Mouse (Mus musculus): ENCODE data around the gene Cep131. TPM values are rescaled to one million over a fixed set of nuclear protein-coding genes. Genes with fewer than 3 reads are reported as not detected.
A peak's percentile ranks its signal among the peaks of the same experiment; 100 is the strongest.

The Cep131 gene
- polyA plus RNA-seq (2014; fragmentation: Nextera tagmentation; extraction: Ambion mirVana) = 20.4 and 23.6 TPM in 2 replicates

- H3K4me1 ChIP-seq (ENCODE audit: control insufficient read depth, insufficient read depth, low read length) = peaks cover 10% of the 10 kb centered on the region
- H3K27ac ChIP-seq (ENCODE audit: low read depth, low read length) = peak within 1 kb of the TSS; percentile 86
- H3K36me3 ChIP-seq (ENCODE audit: control insufficient read depth, insufficient read depth, low read length) = peaks cover 12% of the 10 kb centered on the region
- H3K9me3 ChIP-seq (ENCODE audit: control insufficient read depth, low read length) = no peaks in the 10 kb centered on the region
- peak within 1 kb of the TSS; percentile 95 for H3K4me2 ChIP-seq (ENCODE audit: low read depth, low read length)
- peak within 1 kb of the TSS; percentile 94 for H3K4me3 ChIP-seq (ENCODE audit: low read depth, low read length)
- H3K27me3 ChIP-seq (ENCODE audit: control insufficient read depth, insufficient read depth, low read length) = no peaks in the 10 kb centered on the region; the same call in 1 of the 2 replicates
- H3K9ac ChIP-seq (replicated peaks; ENCODE audit: low read depth, low read length) = peak within 1 kb of the TSS; percentile 95
- WGBS = 0% methylated on average over 42 of the region's 42 CpGs
- ATAC-seq (ENCODE audit: low read depth) = peak; percentile 99
These were observed at the start of gene Cep131 for GRCm38 (mm10) chr11:120086702-120087152. Cep131 (minus strand) TSS chr11:120086827.

- H3K4me3 ChIP-seq (ENCODE audit: low read depth, low read length) = no peak overlapping the region
- ATAC-seq (ENCODE audit: low read depth) = no peak
- no peak overlapping the region for H3K9ac ChIP-seq (replicated peaks; ENCODE audit: low read depth, low read length)
- no peaks in the 10 kb centered on the region for H3K27me3 ChIP-seq (ENCODE audit: control insufficient read depth, insufficient read depth, low read length)
- no peak overlapping the region for H3K27ac ChIP-seq (ENCODE audit: low read depth, low read length)
- 81% methylated on average over 8 of the region's 8 CpGs for WGBS
- H3K4me2 ChIP-seq (ENCODE audit: low read depth, low read length) = no peak overlapping the region
- peaks cover 3% of the 10 kb centered on the region; the same call in 1 of the 2 replicates for H3K4me1 ChIP-seq (ENCODE audit: control insufficient read depth, insufficient read depth, low read length)
- H3K9me3 ChIP-seq (ENCODE audit: control insufficient read depth, low read length) = no peaks in the 10 kb centered on the region
- peaks cover 6% of the 10 kb centered on the region; the same call in 1 of the 2 replicates for H3K36me3 ChIP-seq (ENCODE audit: control insufficient read depth, insufficient read depth, low read length)
These were observed 49.6 kb upstream of the Cep131 start for GRCm38 (mm10) chr11:120136195-120136594.

GRCm38 (mm10) chr11:120134847-120135530 lies 48.4 kb upstream of the Cep131 start:
- no peak overlapping the region for H3K9ac ChIP-seq (replicated peaks; ENCODE audit: low read depth, low read length)
- H3K4me2 ChIP-seq (ENCODE audit: low read depth, low read length) = no peak overlapping the region
- H3K27me3 ChIP-seq (ENCODE audit: control insufficient read depth, insufficient read depth, low read length) = no peaks in the 10 kb centered on the region
- H3K4me1 ChIP-seq (ENCODE audit: control insufficient read depth, insufficient read depth, low read length) = peaks cover 3% of the 10 kb centered on the region; the same call in 1 of the 2 replicates
- 94% methylated on average over 9 of the region's 9 CpGs for WGBS
- ATAC-seq (ENCODE audit: low read depth) = no peak
- H3K27ac ChIP-seq (ENCODE audit: low read depth, low read length) = no peak overlapping the region
- H3K9me3 ChIP-seq (ENCODE audit: control insufficient read depth, low read length) = no peaks in the 10 kb centered on the region
- H3K36me3 ChIP-seq (ENCODE audit: control insufficient read depth, insufficient read depth, low read length) = peaks cover 6% of the 10 kb centered on the region; the same call in 1 of the 2 replicates
- H3K4me3 ChIP-seq (ENCODE audit: low read depth, low read length) = no peak overlapping the region

- Histone ChIP-seq H3K4me2 (ENCODE audit: low read depth, low read length) (no peak overlapping the region), H3K9me3 (ENCODE audit: control insufficient read depth, low read length) (no peaks in the 10 kb centered on the region), H3K4me3 (ENCODE audit: low read depth, low read length) (no peak overlapping the region), H3K4me1 (ENCODE audit: control insufficient read depth, insufficient read depth, low read length) (peaks cover 3% of the 10 kb centered on the region; the same call in 1 of the 2 replicates), H3K9ac (replicated peaks; ENCODE audit: low read depth, low read length) (no peak overlapping the region), H3K36me3 (ENCODE audit: control insufficient read depth, insufficient read depth, low read length) (peaks cover 6% of the 10 kb centered on the region; the same call in 1 of the 2 replicates), H3K27ac (ENCODE audit: low read depth, low read length) (no peak overlapping the region), H3K27me3 (ENCODE audit: control insufficient read depth, insufficient read depth, low read length) (no peaks in the 10 kb centered on the region)
- WGBS = 96% methylated on average over 5 of the region's 5 CpGs
- ATAC-seq (ENCODE audit: low read depth) = no peak
These were observed 47.5 kb upstream of the Cep131 start for GRCm38 (mm10) chr11:120134148-120134547.

GRCm38 (mm10) chr11:120129281-120129680 lies 42.7 kb upstream of the Cep131 start:
- no peak for ATAC-seq (ENCODE audit: low read depth)
- Histone ChIP-seq H3K9ac (replicated peaks; ENCODE audit: low read depth, low read length) (no peak overlapping the region), H3K4me1 (ENCODE audit: control insufficient read depth, insufficient read depth, low read length) (no peaks in the 10 kb centered on the region), H3K36me3 (ENCODE audit: control insufficient read depth, insufficient read depth, low read length) (peaks cover 26% of the 10 kb centered on the region; the same call in 1 of the 2 replicates), H3K4me2 (ENCODE audit: low read depth, low read length) (no peak overlapping the region), H3K9me3 (ENCODE audit: control insufficient read depth, low read length) (no peaks in the 10 kb centered on the region), H3K27ac (ENCODE audit: low read depth, low read length) (no peak overlapping the region), H3K4me3 (ENCODE audit: low read depth, low read length) (no peak overlapping the region), H3K27me3 (ENCODE audit: control insufficient read depth, insufficient read depth, low read length) (no peaks in the 10 kb centered on the region)
- 78% methylated on average over 7 of the region's 7 CpGs for WGBS

- peaks cover 21% of the 10 kb centered on the region; the same call in 1 of the 2 replicates for H3K36me3 ChIP-seq (ENCODE audit: control insufficient read depth, insufficient read depth, low read length)
- H3K9ac ChIP-seq (replicated peaks; ENCODE audit: low read depth, low read length) = no peak overlapping the region
- ATAC-seq (ENCODE audit: low read depth) = no peak
- no peak overlapping the region for H3K27ac ChIP-seq (ENCODE audit: low read depth, low read length)
- H3K4me1 ChIP-seq (ENCODE audit: control insufficient read depth, insufficient read depth, low read length) = no peaks in the 10 kb centered on the region
- H3K27me3 ChIP-seq (ENCODE audit: control insufficient read depth, insufficient read depth, low read length) = no peaks in the 10 kb centered on the region
- H3K9me3 ChIP-seq (ENCODE audit: control insufficient read depth, low read length) = no peaks in the 10 kb centered on the region
- no peak overlapping the region for H3K4me2 ChIP-seq (ENCODE audit: low read depth, low read length)
- H3K4me3 ChIP-seq (ENCODE audit: low read depth, low read length) = no peak overlapping the region
- WGBS = 92% methylated on average over 2 of the region's 2 CpGs
These were observed 40.2 kb upstream of the Cep131 start for GRCm38 (mm10) chr11:120126845-120127244.

GRCm38 (mm10) chr11:120122126-120122525 lies 35.5 kb upstream of the Cep131 start:
- Histone ChIP-seq H3K4me1 (ENCODE audit: control insufficient read depth, insufficient read depth, low read length) (peaks cover 7% of the 10 kb centered on the region; the same call in 1 of the 2 replicates), H3K9me3 (ENCODE audit: control insufficient read depth, low read length) (no peaks in the 10 kb centered on the region), H3K27me3 (ENCODE audit: control insufficient read depth, insufficient read depth, low read length) (no peaks in the 10 kb centered on the region), H3K4me2 (ENCODE audit: low read depth, low read length) (no peak overlapping the region), H3K9ac (replicated peaks; ENCODE audit: low read depth, low read length) (no peak overlapping the region), H3K36me3 (ENCODE audit: control insufficient read depth, insufficient read depth, low read length) (peaks cover 6% of the 10 kb centered on the region; the same call in 1 of the 2 replicates), H3K27ac (ENCODE audit: low read depth, low read length) (no peak overlapping the region), H3K4me3 (ENCODE audit: low read depth, low read length) (no peak overlapping the region)
- no peak for ATAC-seq (ENCODE audit: low read depth)
- 86% methylated on average over 12 of the region's 12 CpGs for WGBS

- no peaks in the 10 kb centered on the region for H3K9me3 ChIP-seq (ENCODE audit: control insufficient read depth, low read length)
- no peak overlapping the region for H3K9ac ChIP-seq (replicated peaks; ENCODE audit: low read depth, low read length)
- H3K4me2 ChIP-seq (ENCODE audit: low read depth, low read length) = no peak overlapping the region
- no peaks in the 10 kb centered on the region for H3K27me3 ChIP-seq (ENCODE audit: control insufficient read depth, insufficient read depth, low read length)
- H3K4me1 ChIP-seq (ENCODE audit: control insufficient read depth, insufficient read depth, low read length) = peaks cover 7% of the 10 kb centered on the region; the same call in 1 of the 2 replicates
- no peak overlapping the region for H3K4me3 ChIP-seq (ENCODE audit: low read depth, low read length)
- ATAC-seq (ENCODE audit: low read depth) = 0 out of 2 replicates have a peak, but pooled peaks have one; percentile 28
- H3K27ac ChIP-seq (ENCODE audit: low read depth, low read length) = 0 out of 2 replicates have a peak overlapping the region, but pooled peaks have one; percentile 22
- H3K36me3 ChIP-seq (ENCODE audit: control insufficient read depth, insufficient read depth, low read length) = peaks cover 2% of the 10 kb centered on the region; the same call in 1 of the 2 replicates
- WGBS = 87% methylated on average over 17 of the region's 17 CpGs
These were observed 34.2 kb upstream of the Cep131 start for GRCm38 (mm10) chr11:120120642-120121420.

Measured in neural tube, embryonic 14.5 days (tissue).